Mouse (Mus musculus): ENCODE measurements around the gene Xpa. TPM values are rescaled to one million over a fixed set of nuclear protein-coding genes. Genes with fewer than 3 reads are reported as not detected.

Xpa gene
- polyA plus RNA-seq, 1 experiment from 2014 or later: 13.8 TPM

DNA sequence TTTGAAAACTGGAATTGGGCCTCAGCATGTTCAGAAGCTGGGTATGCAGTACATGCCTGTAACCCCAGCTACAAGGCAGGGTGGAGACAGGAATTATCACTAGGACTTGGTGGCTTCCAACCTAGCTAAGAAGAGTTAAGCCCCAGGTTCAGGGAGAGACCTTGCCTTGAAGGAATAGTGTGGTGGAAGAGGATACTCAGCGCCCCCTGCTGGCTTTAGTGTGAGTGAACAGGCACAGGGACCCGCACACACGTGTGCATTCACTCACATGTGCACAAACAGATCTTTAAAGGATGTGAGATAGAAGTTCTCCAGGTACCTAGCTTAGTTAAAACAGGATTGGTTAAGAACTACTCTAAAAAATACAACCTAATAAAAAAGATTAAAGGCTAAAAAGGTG is 51.8 kb downstream of the Xpa start:
- Histone ChIP-seq H3K9ac (no peak overlapping the region), H3K9me3 (no peaks in the 10 kb centered on the region), H3K36me3 (peaks cover 41% of the 10 kb centered on the region), H3K4me2 (no peak overlapping the region), H3K4me3 (no peak overlapping the region), H3K27me3 (replicated peaks) (no peaks in the 10 kb centered on the region), H3K27ac (replicated peaks) (no peak overlapping the region), H3K4me1 (peaks cover 15% of the 10 kb centered on the region)
- no peak for ATAC-seq (ENCODE audit: extremely low read depth, insufficient number of reproducible peaks, low FRiP score, low TSS enrichment)
- 74% methylated on average over 3 of the region's 3 CpGs for WGBS

DNA sequence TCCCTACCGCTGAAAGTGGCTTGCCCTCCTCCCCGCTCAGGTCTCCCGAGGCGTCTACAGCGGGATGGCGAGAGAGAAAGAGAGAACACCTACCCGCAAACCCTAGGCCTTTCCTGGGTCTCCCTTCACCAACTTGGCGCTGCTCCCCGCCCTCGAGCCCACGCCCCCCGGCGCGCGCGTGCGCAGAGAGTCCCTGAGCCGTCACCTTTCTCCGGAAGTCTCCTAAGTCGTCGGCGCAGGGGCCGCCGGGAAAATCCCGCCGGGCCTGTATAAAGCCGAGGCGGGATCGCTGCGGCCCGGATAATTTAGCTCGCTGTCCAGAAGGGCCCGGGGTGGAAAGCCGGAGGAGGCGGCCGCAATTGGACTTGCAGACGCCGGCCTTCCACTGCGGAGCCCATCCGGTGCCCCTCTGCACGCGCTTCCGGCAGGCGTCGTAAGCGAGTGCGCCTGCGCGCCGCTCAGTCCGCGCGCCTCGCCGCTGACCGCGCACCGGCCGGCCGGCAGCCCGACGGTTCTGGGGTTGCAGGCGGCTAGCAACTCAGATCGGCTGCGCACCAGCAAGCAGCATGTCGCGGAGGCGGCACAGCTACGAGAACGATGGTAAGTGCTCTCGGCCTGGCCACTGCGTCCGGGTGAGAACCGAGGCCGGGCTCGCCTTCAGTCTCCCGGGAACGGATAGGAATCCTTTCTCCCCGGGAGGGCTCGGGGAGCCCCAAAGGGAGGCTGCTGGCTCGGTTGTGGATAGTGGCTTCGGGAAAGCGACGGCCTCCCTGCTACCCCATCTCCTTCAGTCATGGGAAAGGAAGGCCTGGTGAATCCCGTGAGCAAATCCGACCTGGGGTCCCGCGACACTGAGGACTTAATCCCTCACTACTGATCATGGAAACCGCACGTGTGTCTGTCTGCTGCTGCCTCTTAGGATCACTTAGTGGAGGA is 57.6 kb downstream of the Xpa start, which contains the start of the genes Ncbp1 and Tstd2:
Gene Ncbp1 (plus strand): TSS at position 327 of the 936 bp plus-strand sequence.
Gene Tstd2 (minus strand): TSS at position 408 of the 936 bp plus-strand sequence.
- Histone ChIP-seq H3K9ac (peak within 1 kb of the TSS; percentile 94), H3K27ac (replicated peaks) (peak within 1 kb of the TSS; percentile 96), H3K36me3 (peaks cover 28% of the 10 kb centered on the region), H3K27me3 (replicated peaks) (no peaks in the 10 kb centered on the region), H3K4me2 (peak within 1 kb of the TSS; percentile 79), H3K4me3 (peak within 1 kb of the TSS; percentile 86), H3K9me3 (no peaks in the 10 kb centered on the region), H3K4me1 (peaks cover 28% of the 10 kb centered on the region)
- peak; percentile 66 for ATAC-seq (ENCODE audit: extremely low read depth, insufficient number of reproducible peaks, low FRiP score, low TSS enrichment)
- WGBS: under 1% methylated on average over 89 of the region's 90 CpGs

DNA sequence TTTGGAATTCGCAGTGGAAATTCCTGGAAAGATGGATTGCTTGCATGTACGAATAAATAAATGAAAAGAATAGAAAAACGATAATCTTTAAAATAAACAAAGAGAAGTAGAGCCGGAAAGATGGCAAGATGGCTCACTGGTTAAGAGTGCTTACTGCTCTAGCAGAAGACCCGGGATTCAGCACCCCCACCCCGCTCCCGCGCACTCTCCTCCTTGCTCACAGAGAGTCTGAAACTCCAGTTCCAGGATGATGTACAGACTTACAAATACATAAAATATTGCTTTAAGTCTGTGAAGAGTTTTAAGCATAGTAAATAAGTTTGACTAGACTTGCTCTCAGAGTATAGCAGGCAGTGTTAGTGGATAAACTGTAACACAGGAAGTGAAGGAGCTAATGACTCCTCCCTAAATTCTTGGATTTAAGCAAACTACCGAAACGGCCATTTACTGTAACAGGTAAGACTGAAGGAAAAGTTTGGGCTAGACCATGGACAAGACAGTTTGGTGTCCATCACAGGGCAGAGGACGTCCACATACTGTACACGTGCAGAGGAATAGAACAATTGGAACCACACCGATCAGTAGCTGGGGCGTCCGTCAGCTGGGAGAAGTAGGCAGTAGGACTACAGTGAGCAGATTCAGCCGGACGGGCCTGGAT is 58.4 kb downstream of the Xpa start:
- Histone ChIP-seq H3K4me3 (peak overlapping the region; percentile 86), H3K4me2 (peak overlapping the region; percentile 79), H3K27ac (replicated peaks) (peak overlapping the region; percentile 96), H3K36me3 (peaks cover 36% of the 10 kb centered on the region), H3K9ac (peak overlapping the region; percentile 94), H3K4me1 (peaks cover 28% of the 10 kb centered on the region), H3K27me3 (replicated peaks) (no peaks in the 10 kb centered on the region), H3K9me3 (no peaks in the 10 kb centered on the region)
- no peak for ATAC-seq (ENCODE audit: extremely low read depth, insufficient number of reproducible peaks, low FRiP score, low TSS enrichment)
- 5% methylated on average over 17 of the region's 17 CpGs for WGBS

DNA sequence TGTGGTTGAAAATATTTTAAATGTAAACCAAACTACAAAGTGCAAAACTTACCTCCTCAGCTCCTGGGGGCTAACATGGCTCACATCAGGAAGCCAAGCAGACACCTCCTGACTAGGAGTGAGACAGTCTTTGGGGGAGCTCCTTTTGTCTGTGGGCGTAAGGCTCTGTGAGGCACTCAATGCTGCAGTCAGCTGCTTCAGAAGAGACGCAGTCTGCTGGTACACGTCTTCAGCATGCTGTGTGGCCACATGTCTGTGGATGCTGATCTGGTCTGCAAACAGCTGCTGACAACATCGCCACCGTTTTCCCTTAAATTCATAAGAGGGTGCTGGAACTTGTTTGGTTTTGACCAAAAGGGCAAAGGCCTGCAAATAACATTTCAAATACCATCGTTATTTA is 64.3 kb downstream of the Xpa start:
- WGBS: 88% methylated on average over 6 of the region's 6 CpGs
- Histone ChIP-seq H3K27ac (replicated peaks) (no peak overlapping the region), H3K36me3 (peaks cover 91% of the 10 kb centered on the region), H3K9ac (no peak overlapping the region), H3K4me1 (peaks cover 4% of the 10 kb centered on the region), H3K4me2 (no peak overlapping the region), H3K27me3 (replicated peaks) (no peaks in the 10 kb centered on the region), H3K9me3 (peaks cover 3% of the 10 kb centered on the region; the same call in 1 of the 2 replicates), H3K4me3 (no peak overlapping the region)
- ATAC-seq (ENCODE audit: extremely low read depth, insufficient number of reproducible peaks, low FRiP score, low TSS enrichment): no peak

DNA sequence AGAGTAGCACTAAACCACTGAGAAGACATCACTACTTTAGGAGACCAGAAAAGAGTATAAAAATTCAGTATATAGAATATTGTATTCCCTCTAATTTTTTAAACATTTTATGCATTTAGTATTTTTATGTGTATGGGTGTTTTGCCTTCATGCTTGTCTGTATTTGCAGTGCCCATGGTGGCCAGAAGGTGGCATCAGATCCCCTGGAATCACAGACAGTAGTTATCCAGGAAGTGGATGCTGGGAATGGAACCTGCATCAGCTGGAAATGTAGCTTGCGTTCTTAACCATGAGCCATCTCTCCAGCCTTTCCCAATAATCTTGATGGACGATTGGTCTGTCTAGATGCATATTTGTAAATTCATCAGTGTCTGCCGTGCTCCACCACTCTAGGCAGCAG is 65.9 kb downstream of the Xpa start:
- H3K4me1 ChIP-seq: no peaks in the 10 kb centered on the region
- peaks cover 3% of the 10 kb centered on the region; the same call in 1 of the 2 replicates for H3K9me3 ChIP-seq
- WGBS: 76% methylated on average over 3 of the region's 3 CpGs
- ATAC-seq (ENCODE audit: extremely low read depth, insufficient number of reproducible peaks, low FRiP score, low TSS enrichment): no peak
- H3K4me2 ChIP-seq: no peak overlapping the region
- H3K27me3 ChIP-seq (replicated peaks): no peaks in the 10 kb centered on the region
- H3K27ac ChIP-seq (replicated peaks): no peak overlapping the region
- H3K36me3 ChIP-seq: peaks cover 94% of the 10 kb centered on the region
- no peak overlapping the region for H3K4me3 ChIP-seq
- H3K9ac ChIP-seq: no peak overlapping the region

DNA sequence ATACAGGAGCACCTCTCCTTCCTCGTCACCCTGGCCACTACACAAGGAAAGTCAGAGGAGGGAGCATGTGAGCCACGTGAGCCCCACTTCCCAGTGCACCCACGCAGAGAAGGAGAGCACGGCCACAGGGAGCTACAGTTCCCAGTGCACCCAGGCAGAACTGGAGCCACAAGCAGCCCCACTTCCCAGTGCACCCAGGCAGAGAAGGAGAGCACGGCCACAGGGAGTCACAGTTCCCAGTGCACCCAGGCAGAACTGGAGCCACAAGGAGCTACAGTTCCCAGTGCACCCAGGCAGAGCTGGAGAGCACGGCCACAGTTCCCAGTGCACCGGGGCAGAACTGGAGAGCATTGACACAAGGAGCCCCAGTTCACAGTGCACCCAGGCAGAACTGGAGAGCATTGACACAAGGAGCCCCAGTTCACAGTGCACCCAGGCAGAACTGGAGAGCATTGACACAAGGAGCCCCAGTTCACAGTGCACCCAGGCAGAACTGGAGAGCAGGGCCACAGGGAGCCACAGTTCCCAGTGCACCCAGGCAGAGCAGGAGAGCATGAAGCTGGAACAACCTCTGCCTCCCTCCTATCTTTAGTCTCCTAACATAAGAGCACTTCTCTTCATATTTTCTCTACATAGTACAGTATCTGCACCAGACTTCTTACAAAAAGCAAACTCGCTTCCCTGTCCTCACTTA is 66.7 kb downstream of the Xpa start:
- no peak for ATAC-seq (ENCODE audit: extremely low read depth, insufficient number of reproducible peaks, low FRiP score, low TSS enrichment)
- H3K4me3 ChIP-seq: no peak overlapping the region
- WGBS: 85% methylated on average over 8 of the region's 8 CpGs
- no peaks in the 10 kb centered on the region for H3K27me3 ChIP-seq (replicated peaks)
- no peak overlapping the region for H3K4me2 ChIP-seq
- H3K9me3 ChIP-seq: peaks cover 3% of the 10 kb centered on the region; the same call in 1 of the 2 replicates
- H3K36me3 ChIP-seq: peaks cover 94% of the 10 kb centered on the region
- H3K4me1 ChIP-seq: no peaks in the 10 kb centered on the region
- no peak overlapping the region for H3K27ac ChIP-seq (replicated peaks)
- no peak overlapping the region for H3K9ac ChIP-seq

DNA sequence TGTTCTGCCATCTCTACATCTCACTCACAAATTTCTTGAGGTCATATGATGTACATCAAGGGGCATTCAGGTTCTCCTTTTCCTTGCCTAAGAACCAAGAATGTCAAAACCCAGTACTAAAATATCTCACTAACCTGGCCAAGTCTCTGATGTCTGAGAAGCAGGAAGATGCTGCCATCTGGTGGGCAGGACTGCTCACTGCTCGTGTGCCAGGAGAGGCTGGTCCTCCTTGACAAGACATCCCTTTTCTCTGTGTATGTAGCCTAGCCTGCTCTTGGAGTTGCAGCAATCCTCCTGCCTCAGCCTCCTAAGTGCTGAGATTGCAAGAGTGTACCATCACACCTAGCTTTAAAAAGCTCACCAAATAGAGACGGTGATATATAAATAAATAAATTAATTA is 69.6 kb downstream of the Xpa start:
- WGBS: 44% methylated on average over 2 of the region's 2 CpGs
- no peak for ATAC-seq (ENCODE audit: extremely low read depth, insufficient number of reproducible peaks, low FRiP score, low TSS enrichment)
- no peaks in the 10 kb centered on the region for H3K4me1 ChIP-seq

DNA sequence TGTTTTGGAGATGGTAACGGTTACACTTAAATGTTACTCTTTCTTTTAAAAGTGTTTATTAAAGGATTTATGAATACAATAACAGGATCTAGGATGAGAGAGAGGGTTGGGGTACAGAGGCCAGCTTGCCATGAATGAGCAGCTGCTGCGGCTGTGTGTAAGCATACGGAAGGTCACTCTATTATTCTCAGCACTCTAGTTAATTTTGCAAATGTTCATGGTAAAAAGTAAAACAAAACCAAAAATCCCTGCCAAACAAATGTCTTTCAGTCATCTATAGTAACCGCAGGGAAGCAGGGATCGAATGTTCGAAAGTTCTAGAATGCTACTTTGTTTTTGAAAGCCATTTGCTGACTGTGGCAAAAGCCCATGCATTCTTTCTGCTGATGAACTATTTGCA is 72.8 kb downstream of the Xpa start:
- H3K4me1 ChIP-seq: no peaks in the 10 kb centered on the region
- no peak overlapping the region for H3K27ac ChIP-seq (replicated peaks)
- no peaks in the 10 kb centered on the region for H3K27me3 ChIP-seq (replicated peaks)
- 92% methylated on average over 6 of the region's 6 CpGs for WGBS
- no peak overlapping the region for H3K9ac ChIP-seq
- no peak overlapping the region for H3K4me3 ChIP-seq
- no peak for ATAC-seq (ENCODE audit: extremely low read depth, insufficient number of reproducible peaks, low FRiP score, low TSS enrichment)
- H3K36me3 ChIP-seq: peaks cover 93% of the 10 kb centered on the region
- no peaks in the 10 kb centered on the region for H3K9me3 ChIP-seq
- H3K4me2 ChIP-seq: no peak overlapping the region

More for the DNA sequence above, 69.6 kb downstream of the Xpa start:
- H3K9me3 ChIP-seq: peaks cover 3% of the 10 kb centered on the region; the same call in 1 of the 2 replicates
- no peak overlapping the region for H3K4me3 ChIP-seq
- no peak overlapping the region for H3K27ac ChIP-seq (replicated peaks)
- no peaks in the 10 kb centered on the region for H3K27me3 ChIP-seq (replicated peaks)
- no peak overlapping the region for H3K4me2 ChIP-seq
- H3K9ac ChIP-seq: no peak overlapping the region
- H3K36me3 ChIP-seq: peaks cover 93% of the 10 kb centered on the region

DNA sequence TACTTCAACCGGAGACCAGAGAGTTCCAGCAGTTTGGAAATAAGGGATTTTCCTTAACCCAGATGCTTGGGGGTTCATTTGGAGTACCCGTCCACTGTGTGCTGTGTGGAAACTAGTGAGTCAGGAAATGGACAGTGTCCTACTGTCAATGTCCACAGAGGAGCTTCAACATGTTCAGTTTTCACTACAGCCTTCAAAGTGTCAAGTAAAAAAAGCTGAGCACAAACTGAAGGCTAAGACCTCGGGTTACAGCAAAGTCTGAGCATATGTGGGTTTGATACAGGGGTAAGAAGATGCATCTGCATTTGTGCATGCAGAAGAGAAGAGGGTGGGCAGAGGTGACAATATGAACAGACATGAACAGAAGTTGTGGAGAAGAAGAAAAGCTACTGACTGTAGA is 75.3 kb downstream of the Xpa start:
- Histone ChIP-seq H3K27ac (replicated peaks) (no peak overlapping the region), H3K9me3 (no peaks in the 10 kb centered on the region), H3K4me1 (0 out of 2 replicates have a peak, but pooled peaks cover 4% of the 10 kb centered on the region), H3K36me3 (peaks cover 98% of the 10 kb centered on the region), H3K4me2 (no peak overlapping the region), H3K27me3 (replicated peaks) (no peaks in the 10 kb centered on the region), H3K9ac (no peak overlapping the region), H3K4me3 (no peak overlapping the region)
- 77% methylated on average over 3 of the region's 3 CpGs for WGBS
- no peak for ATAC-seq (ENCODE audit: extremely low read depth, insufficient number of reproducible peaks, low FRiP score, low TSS enrichment)

DNA sequence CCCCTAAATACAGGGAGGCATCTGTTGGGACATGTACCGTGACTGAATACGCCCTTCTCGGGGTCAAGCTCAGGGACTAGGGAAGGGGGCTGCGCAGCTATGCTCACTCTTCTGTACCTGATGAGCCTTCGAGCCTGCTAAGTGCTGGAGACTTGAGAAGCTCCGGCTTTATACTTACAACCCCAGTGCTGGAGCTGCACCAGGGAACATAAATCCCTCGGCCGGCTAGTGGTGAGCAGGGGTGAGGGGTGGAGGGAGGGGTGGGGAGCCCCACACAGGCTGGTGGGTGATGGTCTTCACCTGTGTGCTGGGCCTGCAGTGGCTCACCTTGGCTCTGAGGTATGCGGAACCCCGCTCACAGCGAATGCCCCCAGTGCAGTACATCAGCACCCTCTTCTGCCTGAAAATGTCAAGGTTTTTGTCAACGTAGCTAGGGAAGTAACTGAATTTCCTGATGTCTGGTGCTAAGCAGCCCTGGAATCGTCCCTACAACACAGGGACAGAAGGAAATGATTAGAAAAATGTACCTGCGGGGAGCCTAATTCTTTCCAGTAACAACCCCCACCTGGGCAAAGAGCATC is 76.5 kb downstream of the Xpa start:
- no peak overlapping the region for H3K27ac ChIP-seq (replicated peaks)
- peaks cover 98% of the 10 kb centered on the region for H3K36me3 ChIP-seq
- WGBS: 86% methylated on average over 14 of the region's 14 CpGs

More for the DNA sequence above, 76.5 kb downstream of the Xpa start:
- Histone ChIP-seq H3K27me3 (replicated peaks) (no peaks in the 10 kb centered on the region), H3K4me2 (no peak overlapping the region), H3K9me3 (no peaks in the 10 kb centered on the region), H3K9ac (no peak overlapping the region), H3K4me3 (no peak overlapping the region), H3K4me1 (0 out of 2 replicates have a peak, but pooled peaks cover 4% of the 10 kb centered on the region)
- no peak for ATAC-seq (ENCODE audit: extremely low read depth, insufficient number of reproducible peaks, low FRiP score, low TSS enrichment)

Data from heart, embryonic 13.5 days (tissue).